Mouse (Mus musculus): ENCODE measurements around the gene Oosp1. TPM values are rescaled to one million over a fixed set of nuclear protein-coding genes. Genes with fewer than 3 reads are reported as not detected.

Oosp1 gene
- polyA plus RNA-seq, 1 experiment from 2014 or later, result not detected

Other genes starting within 250 kb of the Oosp1 start
- gene Ms4a4b, start 247.6 kb downstream of the Oosp1 start, polyA plus RNA-seq (2014; fragmentation: Nextera tagmentation; extraction: Ambion mirVana), result not detected in 2 replicates
- gene Ms4a6c, start 221.8 kb downstream of the Oosp1 start, polyA plus RNA-seq (2014; fragmentation: Nextera tagmentation; extraction: Ambion mirVana), result 2.3 and 3.1 TPM in 2 replicates
- gene Gm8369, start 205.2 kb downstream of the Oosp1 start, polyA plus RNA-seq (2014; fragmentation: Nextera tagmentation; extraction: Ambion mirVana), result not detected in 2 replicates
- 4.2 and 5.0 TPM in 2 replicates for gene Ms4a6b, start 174.6 kb downstream of the Oosp1 start, polyA plus RNA-seq (2014; fragmentation: Nextera tagmentation; extraction: Ambion mirVana)
- 0.42 and 0.59 TPM in 2 replicates for gene Ms4a4d, start 154.3 kb downstream of the Oosp1 start, polyA plus RNA-seq (2014; fragmentation: Nextera tagmentation; extraction: Ambion mirVana)
- gene Ms4a6d, start 86.3 kb downstream of the Oosp1 start, polyA plus RNA-seq (2014; fragmentation: Nextera tagmentation; extraction: Ambion mirVana), result 4.6 and 4.8 TPM in 2 replicates
- gene Ms4a2, start 67.4 kb downstream of the Oosp1 start, polyA plus RNA-seq (2014; fragmentation: Nextera tagmentation; extraction: Ambion mirVana), result 0.15 TPM in 1 of 2 replicates, not detected in the other
- 0.36 TPM in 1 of 2 replicates, not detected in the other for gene Ms4a3, start 50.3 kb downstream of the Oosp1 start, polyA plus RNA-seq (2014; fragmentation: Nextera tagmentation; extraction: Ambion mirVana)
- not detected in 2 replicates for gene Oosp2, start 30.6 kb downstream of the Oosp1 start, polyA plus RNA-seq (2014; fragmentation: Nextera tagmentation; extraction: Ambion mirVana)
- gene Oosp3, start 5.9 kb upstream of the Oosp1 start, polyA plus RNA-seq (2014; fragmentation: Nextera tagmentation; extraction: Ambion mirVana), result not detected in 2 replicates
- not detected in 2 replicates for gene Gif, start 56.4 kb upstream of the Oosp1 start, polyA plus RNA-seq (2014; fragmentation: Nextera tagmentation; extraction: Ambion mirVana)
- 49.2 and 50.8 TPM in 2 replicates for gene Mrpl16, start 79.2 kb upstream of the Oosp1 start, polyA plus RNA-seq (2014; fragmentation: Nextera tagmentation; extraction: Ambion mirVana)
- 6.7 and 8.1 TPM in 2 replicates for gene Stx3, start 128.3 kb upstream of the Oosp1 start, polyA plus RNA-seq (2014; fragmentation: Nextera tagmentation; extraction: Ambion mirVana)
- 0.12 TPM in 1 of 2 replicates, not detected in the other for gene Olfr1417, start 148.1 kb upstream of the Oosp1 start, polyA plus RNA-seq (2014; fragmentation: Nextera tagmentation; extraction: Ambion mirVana)
- gene Olfr1418, start 169.9 kb upstream of the Oosp1 start, polyA plus RNA-seq (2014; fragmentation: Nextera tagmentation; extraction: Ambion mirVana), result not detected in 2 replicates
- gene Olfr1419, start 184.0 kb upstream of the Oosp1 start, polyA plus RNA-seq (2014; fragmentation: Nextera tagmentation; extraction: Ambion mirVana), result not detected in 2 replicates
- gene Olfr1420, start 195.4 kb upstream of the Oosp1 start, polyA plus RNA-seq (2014; fragmentation: Nextera tagmentation; extraction: Ambion mirVana), result 0.15 TPM in 1 of 2 replicates, not detected in the other
- gene Patl1, start 221.2 kb upstream of the Oosp1 start, polyA plus RNA-seq (2014; fragmentation: Nextera tagmentation; extraction: Ambion mirVana), result 26.5 and 29.2 TPM in 2 replicates